Mouse (Mus musculus): ENCODE measurements at regions not wholly inside any gene's neighbourhood (a gene's known extent, or its start where the extent isn't known, plus 50 kb on each side); places are given as distances from the start of the nearest gene placed in this dataset.

GRCm38 (mm10) chr10:120604506-120604905 is 128.2 kb upstream of the Hmga2 start:
- TF ChIP-seq CTCF (IDR thresholded peaks at IDR 0.05; ENCODE audit: low read depth) = no peak
- no peak for TF ChIP-seq EP300 (IDR thresholded peaks at IDR 0.05; ENCODE audit: low read depth)

Measured in liver, embryonic 14.5 days (tissue).